Mouse (Mus musculus) midbrain, embryonic 10.5 days (tissue): ENCODE results near the gene Cmc2. TPM values are rescaled to one million over a fixed set of nuclear protein-coding genes. Genes with fewer than 3 reads are reported as not detected.

Source experiments
- DNase-seq: peaks from one replicate; pipeline ENCODE4 v3.0.0-alpha.2; 2017; ENCODE audit warnings: low spot score
- H3K27ac ChIP-seq: fragments of 300-500 bp; sonication (generic); replicated peaks from 2 replicates; pipeline ENCODE4 v1.5.1; 2016; ENCODE audit warnings: mild to moderate bottlenecking
- H3K27me3 ChIP-seq: fragments of 300-500 bp; sonication (generic); 2 replicates; pipeline ENCODE4 v1.6.1; 2016; ENCODE audit warnings: low read depth, mild to moderate bottlenecking; ENCODE audit not compliant: poor library complexity, severe bottlenecking
- H3K36me3 ChIP-seq: fragments of 300-500 bp; sonication (generic); 2 replicates; pipeline ENCODE4 v1.6.1; 2016; ENCODE audit warnings: mild to moderate bottlenecking, moderate library complexity
- H3K4me1 ChIP-seq: fragments of 300-500 bp; sonication (generic); 2 replicates; pipeline ENCODE4 v1.6.1; 2016
- H3K4me3 ChIP-seq: fragments of 300-500 bp; sonication (generic); 2 replicates; pipeline ENCODE4 v1.5.1; 2016; ENCODE audit warnings: mild to moderate bottlenecking, moderate library complexity
- H3K9me3 ChIP-seq: fragments of 300-500 bp; sonication (generic); replicated peaks from 2 replicates; pipeline ENCODE4 v1.6.1; 2016; ENCODE audit warnings: mild to moderate bottlenecking
- WGBS: fragments of 180-500 bp; shearing (Covaris S2); methylation state at CpG from one replicate; pipeline ENCODE4 v1.1.7; 2016; 5-methylcytosine and 5-hydroxymethylcytosine counted together
- polyA plus RNA-seq: library from polyadenylated mRNA; unstranded; fragments of >200 nt; fragmentation: Nextera tagmentation; extraction: Ambion mirVana; gene quantifications from 2 replicates; pipeline ENCODE4 v1.2.1, GENCODE M21; 2016

Gene Cmc2
- 74.6 and 81.5 TPM in 2 replicates for polyA plus RNA-seq

- H3K9me3 ChIP-seq, result no peaks in the 10 kb centered on the region
These were observed at the start of gene Cmc2, which contains the start of gene Cenpn for GRCm38 (mm10) chr8:116921337-116922059. Gene Cmc2, minus strand, starts transcription at chr8:116921455. Gene Cenpn, plus strand, starts transcription at chr8:116921730.

GRCm38 (mm10) chr8:116969531-116969930 lies 48.3 kb upstream of the Cmc2 start:
- H3K36me3 ChIP-seq, result no peaks in the 10 kb centered on the region
- no peaks in the 10 kb centered on the region for H3K9me3 ChIP-seq
- 85% methylated on average over 6 of the region's 6 CpGs for WGBS
- H3K27me3 ChIP-seq, result no peaks in the 10 kb centered on the region
- H3K4me1 ChIP-seq, result no peaks in the 10 kb centered on the region
- no peak overlapping the region for H3K27ac ChIP-seq
- H3K4me3 ChIP-seq, result no peak overlapping the region
- DNase-seq, result no peak

More at GRCm38 (mm10) chr8:116921337-116922059, at the start of gene Cmc2, which contains the start of gene Cenpn:
- Histone ChIP-seq H3K27ac (peak within 1 kb of the TSS; percentile 97), H3K4me3 (peak within 1 kb of the TSS; percentile 88), H3K27me3 (no peaks in the 10 kb centered on the region), H3K4me1 (peaks cover 18% of the 10 kb centered on the region), H3K36me3 (peaks cover 38% of the 10 kb centered on the region)
- peak; percentile 94 for DNase-seq
- under 1% methylated on average over 56 of the region's 57 CpGs for WGBS

- Histone ChIP-seq H3K36me3 (peaks cover 64% of the 10 kb centered on the region), H3K9me3 (no peaks in the 10 kb centered on the region), H3K27me3 (no peaks in the 10 kb centered on the region), H3K4me3 (no peak overlapping the region), H3K27ac (no peak overlapping the region), H3K4me1 (no peaks in the 10 kb centered on the region)
- WGBS, result 93% methylated on average over 9 of the region's 9 CpGs
- DNase-seq, result no peak
These were observed 33.2 kb upstream of the Cmc2 start for GRCm38 (mm10) chr8:116954415-116954814.

GRCm38 (mm10) chr8:116952428-116952827 lies 31.2 kb upstream of the Cmc2 start:
- H3K36me3 ChIP-seq, result peaks cover 45% of the 10 kb centered on the region
- 92% methylated on average over 8 of the region's 8 CpGs for WGBS
- DNase-seq, result no peak

GRCm38 (mm10) chr8:116951778-116952177 lies 30.5 kb upstream of the Cmc2 start:
- H3K36me3 ChIP-seq, result peaks cover 41% of the 10 kb centered on the region
- H3K27ac ChIP-seq, result no peak overlapping the region
- no peaks in the 10 kb centered on the region for H3K4me1 ChIP-seq
- 98% methylated on average over 2 of the region's 2 CpGs for WGBS
- no peak overlapping the region for H3K4me3 ChIP-seq
- H3K27me3 ChIP-seq, result no peaks in the 10 kb centered on the region
- DNase-seq, result no peak
- no peaks in the 10 kb centered on the region for H3K9me3 ChIP-seq

More at GRCm38 (mm10) chr8:116952428-116952827, 31.2 kb upstream of the Cmc2 start:
- no peaks in the 10 kb centered on the region for H3K9me3 ChIP-seq
- H3K27me3 ChIP-seq, result no peaks in the 10 kb centered on the region
- no peak overlapping the region for H3K27ac ChIP-seq
- no peaks in the 10 kb centered on the region for H3K4me1 ChIP-seq
- H3K4me3 ChIP-seq, result no peak overlapping the region

- peaks cover 38% of the 10 kb centered on the region for H3K36me3 ChIP-seq
- 95% methylated on average over 5 of the region's 5 CpGs for WGBS
- H3K27ac ChIP-seq, result no peak overlapping the region
These were observed 30.1 kb upstream of the Cmc2 start for GRCm38 (mm10) chr8:116951369-116951768.

GRCm38 (mm10) chr8:116947589-116947988 lies 26.3 kb upstream of the Cmc2 start:
- peaks cover 5% of the 10 kb centered on the region; the same call in 1 of the 2 replicates for H3K36me3 ChIP-seq
- no peak overlapping the region for H3K27ac ChIP-seq
- H3K4me1 ChIP-seq, result peaks cover 24% of the 10 kb centered on the region
- WGBS, result 93% methylated on average over 7 of the region's 7 CpGs
- no peaks in the 10 kb centered on the region for H3K9me3 ChIP-seq
- no peak for DNase-seq
- no peaks in the 10 kb centered on the region for H3K27me3 ChIP-seq
- no peak overlapping the region for H3K4me3 ChIP-seq

More at GRCm38 (mm10) chr8:116951369-116951768, 30.1 kb upstream of the Cmc2 start:
- no peaks in the 10 kb centered on the region for H3K9me3 ChIP-seq
- no peaks in the 10 kb centered on the region for H3K4me1 ChIP-seq
- DNase-seq, result no peak
- no peaks in the 10 kb centered on the region for H3K27me3 ChIP-seq
- H3K4me3 ChIP-seq, result no peak overlapping the region

- Histone ChIP-seq H3K27ac (no peak overlapping the region), H3K4me1 (peaks cover 24% of the 10 kb centered on the region), H3K4me3 (no peak overlapping the region), H3K9me3 (no peaks in the 10 kb centered on the region), H3K27me3 (no peaks in the 10 kb centered on the region), H3K36me3 (0 out of 2 replicates have a peak, but pooled peaks cover 3% of the 10 kb centered on the region)
- DNase-seq, result no peak
- 83% methylated on average over 6 of the region's 6 CpGs for WGBS
These were observed 25.6 kb upstream of the Cmc2 start for GRCm38 (mm10) chr8:116946851-116947250.

GRCm38 (mm10) chr8:116946268-116946838 lies 25.1 kb upstream of the Cmc2 start:
- Histone ChIP-seq H3K9me3 (no peaks in the 10 kb centered on the region), H3K4me3 (no peak overlapping the region), H3K27ac (no peak overlapping the region), H3K27me3 (no peaks in the 10 kb centered on the region), H3K36me3 (peaks cover 5% of the 10 kb centered on the region), H3K4me1 (peaks cover 24% of the 10 kb centered on the region)
- no peak for DNase-seq
- 86% methylated on average over 21 of the region's 21 CpGs for WGBS

GRCm38 (mm10) chr8:116945169-116945910 lies 24.1 kb upstream of the Cmc2 start:
- Histone ChIP-seq H3K4me3 (no peak overlapping the region), H3K27ac (no peak overlapping the region), H3K36me3 (peaks cover 15% of the 10 kb centered on the region), H3K4me1 (peaks cover 24% of the 10 kb centered on the region), H3K9me3 (no peaks in the 10 kb centered on the region), H3K27me3 (no peaks in the 10 kb centered on the region)
- DNase-seq, result no peak
- WGBS, result 90% methylated on average over 9 of the region's 9 CpGs

GRCm38 (mm10) chr8:116944385-116944696 lies 23.1 kb upstream of the Cmc2 start:
- Histone ChIP-seq H3K27ac (no peak overlapping the region), H3K9me3 (no peaks in the 10 kb centered on the region), H3K27me3 (no peaks in the 10 kb centered on the region), H3K36me3 (peaks cover 23% of the 10 kb centered on the region), H3K4me3 (peak overlapping the region; percentile 97), H3K4me1 (peaks cover 24% of the 10 kb centered on the region)
- no peak for DNase-seq
- 23% methylated on average over 4 of the region's 4 CpGs for WGBS

- Histone ChIP-seq H3K36me3 (peaks cover 28% of the 10 kb centered on the region), H3K27me3 (no peaks in the 10 kb centered on the region), H3K9me3 (no peaks in the 10 kb centered on the region), H3K27ac (peak overlapping the region; percentile 88), H3K4me1 (peaks cover 24% of the 10 kb centered on the region), H3K4me3 (peak overlapping the region; percentile 97)
- DNase-seq, result peak; percentile 35
- under 1% methylated on average over 62 of the region's 62 CpGs for WGBS
These were observed 22.5 kb upstream of the Cmc2 start for GRCm38 (mm10) chr8:116943555-116944384.
